Mouse (Mus musculus) hindbrain, embryonic 13.5 days (tissue): ENCODE data around the gene Cib4. TPM values are rescaled to one million over a fixed set of nuclear protein-coding genes. Genes with fewer than 3 reads are reported as not detected.

Experiments used
- ATAC-seq: fragments of 200-750 bp; cut with Nextera tagmentation; 2 replicates; pipeline ENCODE4 v1.8.0; 2017; ENCODE audit warnings: moderate TSS enrichment; ENCODE audit not compliant: low FRiP score
- H3K27ac ChIP-seq: fragments of 300-500 bp; sonication (generic); 2 replicates; pipeline ENCODE4 v1.5.1; 2015; ENCODE audit warnings: inconsistent platforms, mild to moderate bottlenecking, moderate library complexity
- H3K27me3 ChIP-seq: fragments of 300-500 bp; sonication (generic); 2 replicates; pipeline ENCODE4 v1.6.1; 2015; ENCODE audit warnings: mild to moderate bottlenecking, inconsistent platforms
- H3K36me3 ChIP-seq: fragments of 300-500 bp; sonication (generic); 2 replicates; pipeline ENCODE4 v1.6.1; 2015; ENCODE audit warnings: mild to moderate bottlenecking, inconsistent platforms
- H3K4me1 ChIP-seq: fragments of 300-500 bp; sonication (generic); replicated peaks from 2 replicates; pipeline ENCODE4 v1.6.1; 2015; ENCODE audit warnings: inconsistent platforms
- H3K4me2 ChIP-seq: fragments of 300-500 bp; sonication (generic); 2 replicates; pipeline ENCODE4 v1.6.1; 2015; ENCODE audit warnings: inconsistent platforms, mild to moderate bottlenecking, moderate library complexity
- H3K4me3 ChIP-seq: fragments of 300-500 bp; sonication (generic); 2 replicates; pipeline ENCODE4 v1.5.1; 2015; ENCODE audit warnings: mild to moderate bottlenecking, inconsistent platforms
- H3K9ac ChIP-seq: fragments of 300-500 bp; sonication (generic); 2 replicates; pipeline ENCODE4 v1.6.1; 2015; ENCODE audit warnings: mild to moderate bottlenecking, inconsistent platforms
- H3K9me3 ChIP-seq: fragments of 300-500 bp; sonication (generic); 2 replicates; pipeline ENCODE4 v1.6.1; 2016; ENCODE audit warnings: inconsistent platforms
- WGBS: fragments of 180-500 bp; shearing (Covaris S2); methylation state at CpG from one replicate; pipeline ENCODE4 v1.1.7; 2015; 5-methylcytosine and 5-hydroxymethylcytosine counted together
- polyA plus RNA-seq: library from polyadenylated mRNA; unstranded; fragments of >200 nt; fragmentation: Nextera tagmentation; extraction: Ambion mirVana; gene quantifications from 2 replicates; pipeline ENCODE4 v1.2.1, GENCODE M21; 2015

The Cib4 gene
- polyA plus RNA-seq, 1 experiment from 2014 or later = not detected

DNA sequence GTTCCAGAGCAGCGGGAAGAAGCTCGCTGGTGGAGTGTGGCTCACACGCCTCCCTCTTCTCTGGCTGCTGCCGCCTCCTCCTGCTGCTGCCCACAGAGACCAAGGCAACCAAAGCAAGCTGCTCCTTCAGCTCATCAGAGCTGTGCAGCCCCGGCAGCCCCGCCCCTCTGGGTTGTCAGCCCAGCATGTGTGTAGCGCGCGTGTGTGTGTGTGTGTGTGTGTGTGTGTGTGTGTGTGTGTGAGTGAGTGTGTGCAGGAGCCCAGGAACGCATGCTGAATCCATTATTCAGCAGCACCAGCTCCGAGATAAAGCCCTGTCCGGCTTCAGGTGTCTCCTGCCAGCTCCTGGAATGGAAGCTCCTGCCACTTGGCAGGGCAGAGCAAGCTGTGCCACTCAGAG lies 83.8 kb downstream of the Cib4 start, which contains the start of gene Otof:
Gene Otof, minus strand, starts transcription at position 112 of the 400 bp plus-strand sequence.
- no peaks in the 10 kb centered on the region for H3K36me3 ChIP-seq
- peak; percentile 84 for ATAC-seq
- H3K27ac ChIP-seq = peak within 1 kb of the TSS; percentile 66
- peaks cover 36% of the 10 kb centered on the region for H3K4me1 ChIP-seq
- WGBS = 18% methylated on average over 12 of the region's 12 CpGs
- peak within 1 kb of the TSS; percentile 43; the same call in 1 of the 2 replicates for H3K9ac ChIP-seq
- H3K27me3 ChIP-seq = peaks cover 38% of the 10 kb centered on the region
- H3K9me3 ChIP-seq = no peaks in the 10 kb centered on the region
- H3K4me3 ChIP-seq = peak within 1 kb of the TSS; percentile 11; the same call in 1 of the 2 replicates
- H3K4me2 ChIP-seq = peak within 1 kb of the TSS; percentile 42

DNA sequence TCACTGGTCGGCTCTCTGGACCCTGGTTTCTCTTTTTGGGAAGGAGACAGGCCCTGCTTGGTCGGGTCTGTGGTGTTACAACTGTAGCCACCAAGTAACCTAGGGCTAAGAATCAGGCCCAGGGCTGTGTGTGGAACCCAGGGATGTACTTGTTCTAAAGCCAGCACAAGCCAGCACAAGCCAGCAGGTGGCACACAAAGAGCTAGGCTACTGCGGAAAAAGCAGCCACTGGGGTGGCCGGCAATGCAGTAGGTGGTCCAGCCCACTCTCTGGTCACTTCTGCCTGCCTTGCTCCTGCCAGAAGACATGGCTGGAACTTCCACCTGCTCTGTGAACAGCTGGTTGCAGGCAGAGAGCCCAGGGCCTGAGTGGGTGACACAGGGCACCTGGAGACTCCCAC lies 85.5 kb downstream of the Cib4 start:
- ATAC-seq = no peak
- no peak overlapping the region for H3K9ac ChIP-seq
- H3K4me2 ChIP-seq = no peak overlapping the region
- H3K9me3 ChIP-seq = no peaks in the 10 kb centered on the region
- 38% methylated on average over 4 of the region's 4 CpGs for WGBS
- no peak overlapping the region for H3K4me3 ChIP-seq
- no peaks in the 10 kb centered on the region for H3K36me3 ChIP-seq
- H3K27ac ChIP-seq = no peak overlapping the region
- peaks cover 23% of the 10 kb centered on the region for H3K27me3 ChIP-seq
- peaks cover 27% of the 10 kb centered on the region for H3K4me1 ChIP-seq

GRCm38 (mm10) chr5:30456056-30456455 lies 89.6 kb downstream of the Cib4 start:
- Histone ChIP-seq H3K27me3 (0 out of 2 replicates have a peak, but pooled peaks cover 5% of the 10 kb centered on the region), H3K27ac (0 out of 2 replicates have a peak overlapping the region, but pooled peaks have one; percentile 35), H3K9me3 (no peaks in the 10 kb centered on the region; the same call in 1 of the 2 replicates), H3K4me1 (peaks cover 13% of the 10 kb centered on the region; the same call in 1 of the 2 replicates), H3K4me3 (no peak overlapping the region), H3K9ac (no peak overlapping the region), H3K36me3 (no peaks in the 10 kb centered on the region), H3K4me2 (no peak overlapping the region)
- WGBS = 70% methylated on average over 6 of the region's 6 CpGs
- no peak for ATAC-seq

- H3K4me2 ChIP-seq = no peak overlapping the region
- H3K27me3 ChIP-seq = no peaks in the 10 kb centered on the region
- H3K4me1 ChIP-seq = 0 out of 2 replicates have a peak, but pooled peaks cover 3% of the 10 kb centered on the region
- no peak for ATAC-seq
- H3K4me3 ChIP-seq = no peak overlapping the region
- H3K9me3 ChIP-seq = no peaks in the 10 kb centered on the region
- H3K9ac ChIP-seq = no peak overlapping the region
- 70% methylated on average over 13 of the region's 13 CpGs for WGBS
- peak overlapping the region; percentile 19; the same call in 1 of the 2 replicates for H3K27ac ChIP-seq
- no peaks in the 10 kb centered on the region for H3K36me3 ChIP-seq
Measured at GRCm38 (mm10) chr5:30444327-30444895, 101.2 kb downstream of the Cib4 start.

DNA sequence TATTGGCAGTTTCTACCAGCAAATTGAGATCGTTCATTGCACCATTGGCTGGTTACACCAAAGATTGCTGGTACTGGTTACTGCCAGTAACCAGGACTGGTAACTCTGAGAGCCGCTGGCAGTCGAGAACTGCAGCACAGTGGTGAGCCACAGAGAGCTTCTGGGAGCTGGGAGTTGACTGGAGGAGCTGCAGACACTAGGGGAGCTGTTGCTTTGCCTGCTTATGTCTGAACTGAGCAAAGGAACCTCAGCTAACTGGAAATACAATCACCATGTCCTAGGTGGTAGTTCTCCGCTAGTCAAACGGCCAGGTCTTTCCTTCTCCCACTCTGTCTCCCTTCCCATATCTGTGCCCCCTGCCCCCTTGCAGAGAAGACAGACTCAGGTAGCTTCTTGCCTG lies 103.4 kb downstream of the Cib4 start:
- Histone ChIP-seq H3K4me2 (no peak overlapping the region), H3K9me3 (no peaks in the 10 kb centered on the region), H3K36me3 (no peaks in the 10 kb centered on the region), H3K4me1 (0 out of 2 replicates have a peak, but pooled peaks cover 3% of the 10 kb centered on the region), H3K9ac (no peak overlapping the region), H3K4me3 (no peak overlapping the region), H3K27me3 (no peaks in the 10 kb centered on the region), H3K27ac (no peak overlapping the region)
- ATAC-seq = no peak
- 67% methylated on average over 5 of the region's 5 CpGs for WGBS

DNA sequence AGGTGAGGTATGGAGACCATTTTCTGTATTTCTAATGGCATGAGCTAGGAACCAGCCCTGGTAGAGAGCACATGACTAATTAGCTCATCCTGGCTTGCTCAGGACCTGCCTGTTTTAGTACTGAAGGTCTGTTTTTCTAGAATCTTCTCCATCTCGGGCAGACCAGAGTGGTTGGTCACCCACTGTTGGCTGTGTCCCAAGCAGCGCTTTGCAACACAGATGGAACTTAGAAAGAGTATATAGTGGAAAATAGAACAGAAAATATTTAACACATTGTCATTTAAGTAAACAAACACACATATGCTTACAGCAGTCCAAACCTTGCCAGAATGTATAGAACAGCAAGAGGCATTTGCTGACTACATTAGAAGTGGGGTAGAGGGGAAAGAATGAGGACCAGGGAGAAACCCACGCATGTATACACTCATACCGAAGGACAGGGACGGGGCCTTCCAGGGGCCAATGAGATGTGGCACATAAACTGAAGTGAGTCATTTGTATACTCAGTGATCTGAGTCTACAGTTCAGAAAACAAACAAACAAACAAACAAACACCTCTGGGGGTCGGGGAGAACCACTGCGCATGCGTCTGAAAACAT lies 105.2 kb downstream of the Cib4 start:
- H3K4me3 ChIP-seq = no peak overlapping the region
- H3K4me2 ChIP-seq = no peak overlapping the region
- 91% methylated on average over 8 of the region's 8 CpGs for WGBS

GRCm38 (mm10) chr5:30438931-30439330 lies 106.7 kb downstream of the Cib4 start:
- no peak overlapping the region for H3K4me2 ChIP-seq
- H3K27me3 ChIP-seq = no peaks in the 10 kb centered on the region
- H3K4me1 ChIP-seq = no peaks in the 10 kb centered on the region
- H3K36me3 ChIP-seq = no peaks in the 10 kb centered on the region
- H3K9ac ChIP-seq = no peak overlapping the region
- WGBS = 29% methylated on average over 2 of the region's 2 CpGs
- no peak overlapping the region for H3K4me3 ChIP-seq
- H3K27ac ChIP-seq = no peak overlapping the region
- no peak for ATAC-seq
- H3K9me3 ChIP-seq = no peaks in the 10 kb centered on the region

More for the DNA sequence above, 105.2 kb downstream of the Cib4 start:
- Histone ChIP-seq H3K36me3 (no peaks in the 10 kb centered on the region), H3K9ac (no peak overlapping the region), H3K27me3 (no peaks in the 10 kb centered on the region), H3K9me3 (no peaks in the 10 kb centered on the region), H3K4me1 (0 out of 2 replicates have a peak, but pooled peaks cover 1% of the 10 kb centered on the region), H3K27ac (no peak overlapping the region)
- ATAC-seq = no peak

Other genes starting within 250 kb of the Cib4 start
- gene Otof, start 83.9 kb downstream of the Cib4 start, polyA plus RNA-seq = 1.9 and 2.2 TPM in 2 replicates
- 1.1 and 1.7 TPM in 2 replicates for gene 1700001C02Rik, start 79.8 kb downstream of the Cib4 start, polyA plus RNA-seq
- gene Kcnk3, start 42.3 kb upstream of the Cib4 start, polyA plus RNA-seq = 4.3 and 4.5 TPM in 2 replicates
- gene Slc35f6, start 102.1 kb upstream of the Cib4 start, polyA plus RNA-seq = 29.9 and 30.7 TPM in 2 replicates
- gene Cenpa, start 120.9 kb upstream of the Cib4 start, polyA plus RNA-seq = 61.6 and 69.1 TPM in 2 replicates
- 180 and 199 TPM in 2 replicates for gene Dpysl5, start 165.7 kb upstream of the Cib4 start, polyA plus RNA-seq